Mouse (Mus musculus) ES-CJ7 (cell line): ENCODE measurements around the gene Chn1.

Experiments used
- DNase-seq: peaks from one replicate; pipeline ENCODE4 v3.0.0; 2011; ENCODE audit warnings: low read depth, low spot score

Gene Chn1

DNA sequence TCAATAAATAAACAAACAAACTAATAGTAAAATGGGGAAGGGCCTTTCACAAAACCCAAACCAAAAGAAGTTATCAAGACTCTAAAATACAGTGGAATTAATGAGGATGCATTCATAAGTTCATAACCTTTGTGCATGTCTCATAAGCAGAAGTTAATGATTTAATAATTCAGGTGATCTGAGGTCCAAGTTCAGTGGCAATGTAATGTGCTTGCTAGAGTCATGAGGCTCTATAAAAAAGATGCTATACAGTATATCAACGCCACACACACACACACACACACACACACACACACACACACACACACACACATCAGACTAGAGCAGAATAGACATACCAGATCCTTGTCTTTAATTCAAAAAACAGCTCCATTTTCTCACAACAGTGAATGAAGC lies 28.8 kb downstream of the Chn1 start:
- no peak for DNase-seq

DNA sequence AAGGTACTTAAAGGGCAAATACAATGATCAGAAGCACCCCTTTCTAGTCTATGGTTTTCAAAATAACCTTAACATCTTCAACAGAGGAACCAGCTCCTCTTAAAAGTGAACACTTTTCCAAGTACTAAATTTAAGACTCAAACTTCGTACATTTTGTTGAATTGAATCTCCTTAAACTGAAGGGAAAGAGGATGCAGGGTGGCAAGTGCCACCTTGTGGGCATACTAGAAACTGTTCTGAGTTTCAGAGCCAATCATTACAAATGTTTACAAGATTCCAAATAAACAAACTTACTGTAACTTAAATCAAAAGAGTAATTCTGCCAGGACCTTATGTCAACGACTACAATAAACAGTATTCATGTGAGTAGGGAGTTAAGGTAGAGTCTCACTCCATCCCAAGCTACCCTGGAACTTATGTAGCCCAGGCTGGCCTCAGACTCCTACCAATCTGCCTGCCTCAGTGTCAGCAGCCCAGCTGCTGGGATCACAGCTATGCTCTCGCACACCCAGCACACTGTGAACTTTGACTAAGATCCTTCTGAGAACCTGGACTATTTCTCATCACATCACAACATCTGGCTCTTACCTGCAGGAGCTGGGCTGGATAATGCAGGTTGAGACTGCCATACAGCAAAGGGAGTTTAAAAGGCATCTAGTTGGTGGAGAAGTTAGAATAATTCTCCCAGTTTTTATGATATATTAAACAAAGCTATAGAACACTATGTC lies 29.3 kb downstream of the Chn1 start:
- no peak for DNase-seq

DNA sequence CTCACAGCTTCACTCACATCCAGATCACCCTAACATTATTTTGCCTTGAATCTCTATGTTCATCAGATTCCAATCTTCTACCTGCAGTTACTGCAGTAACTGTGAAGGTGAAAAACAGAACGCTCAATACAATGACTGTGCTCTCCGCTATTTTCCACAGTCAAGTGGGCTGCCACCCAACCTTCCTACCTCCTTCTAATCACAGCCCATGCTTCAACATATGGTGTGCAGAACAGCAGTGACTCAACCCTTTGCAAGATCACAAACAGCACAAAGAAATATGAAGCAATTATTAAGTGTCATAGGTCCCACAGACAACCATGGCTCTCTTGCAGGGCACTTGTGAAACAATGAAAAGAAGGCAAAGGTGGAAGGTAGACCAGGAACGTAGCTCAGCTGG lies 33.9 kb downstream of the Chn1 start:
- no peak for DNase-seq

DNA sequence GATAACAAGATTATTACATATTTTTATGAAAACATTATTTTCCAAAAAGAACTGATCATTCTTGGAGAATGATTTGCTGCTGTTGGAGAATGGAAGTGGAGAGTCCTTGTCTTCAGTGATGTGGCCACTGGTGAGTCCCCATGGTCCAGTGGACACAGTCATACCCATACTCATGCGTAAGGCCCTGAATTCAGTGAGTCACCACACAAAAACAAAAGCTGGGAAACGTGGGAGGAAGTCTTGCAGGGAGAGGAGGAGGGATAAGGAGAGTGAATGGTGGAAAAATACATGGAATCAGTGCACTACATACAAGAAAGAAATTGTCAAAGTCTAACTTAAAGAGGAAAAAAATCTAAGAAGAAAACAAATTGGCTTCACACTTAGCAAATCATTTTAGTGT lies 47.3 kb downstream of the Chn1 start:
- DNase-seq: no peak

DNA sequence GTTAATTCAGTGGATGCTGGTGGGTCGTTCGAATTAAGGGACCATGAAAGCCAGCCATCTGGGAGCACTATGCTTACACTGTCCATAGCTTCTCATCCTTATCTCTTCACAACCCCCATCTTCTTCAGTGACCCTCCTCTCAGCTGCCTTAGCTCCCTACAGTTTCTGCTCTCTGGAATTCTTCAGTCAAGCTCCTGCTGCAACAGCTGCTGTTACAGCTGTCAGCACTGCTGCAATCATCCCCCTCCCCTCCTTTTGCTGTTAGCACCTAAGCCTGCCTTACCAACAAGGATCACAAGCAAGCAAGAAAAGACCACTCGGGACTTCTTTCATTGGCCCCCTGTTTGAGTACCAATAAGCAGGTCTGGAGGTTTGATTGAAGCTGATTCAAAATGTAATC lies 50.2 kb downstream of the Chn1 start:
- DNase-seq: no peak

DNA sequence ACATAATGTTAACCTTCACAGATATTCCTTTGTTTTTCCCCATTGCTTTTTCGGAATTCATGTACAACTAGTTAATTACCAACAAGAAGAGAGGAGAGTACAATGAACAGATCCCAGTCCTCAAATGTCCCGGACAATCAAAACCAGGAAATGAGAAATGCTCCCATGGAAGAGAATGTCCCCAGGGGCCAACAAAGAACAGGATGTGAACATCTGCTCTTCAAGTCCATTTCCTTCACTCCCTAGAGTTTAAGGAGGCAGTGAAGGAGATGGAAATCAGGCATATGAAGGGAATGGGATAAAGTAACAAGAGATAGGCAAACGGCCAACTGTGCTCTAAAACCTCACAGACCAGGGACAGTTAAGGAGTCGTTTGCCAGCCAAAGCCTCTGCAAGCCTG lies 53.3 kb downstream of the Chn1 start:
- DNase-seq: no peak

DNA sequence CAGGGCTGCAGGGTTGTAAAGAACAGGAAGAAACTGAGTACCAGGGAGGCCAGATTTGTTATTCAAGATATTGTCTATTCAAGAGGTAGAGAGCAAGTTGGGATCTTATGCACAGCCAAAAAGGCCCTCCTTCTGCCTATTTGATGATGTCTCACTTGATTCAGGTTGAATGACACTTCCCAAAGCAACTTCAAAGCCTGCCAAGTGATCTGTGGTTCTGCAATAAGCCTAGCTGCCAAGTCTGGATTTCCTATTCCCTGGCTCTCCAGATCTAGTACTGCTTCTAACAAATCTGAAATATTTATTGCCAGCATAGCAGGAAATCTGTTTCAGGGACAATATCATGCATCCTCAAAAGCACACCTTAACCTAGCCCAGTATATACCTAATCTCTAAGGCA lies 62.7 kb downstream of the Chn1 start:
- no peak for DNase-seq

DNA sequence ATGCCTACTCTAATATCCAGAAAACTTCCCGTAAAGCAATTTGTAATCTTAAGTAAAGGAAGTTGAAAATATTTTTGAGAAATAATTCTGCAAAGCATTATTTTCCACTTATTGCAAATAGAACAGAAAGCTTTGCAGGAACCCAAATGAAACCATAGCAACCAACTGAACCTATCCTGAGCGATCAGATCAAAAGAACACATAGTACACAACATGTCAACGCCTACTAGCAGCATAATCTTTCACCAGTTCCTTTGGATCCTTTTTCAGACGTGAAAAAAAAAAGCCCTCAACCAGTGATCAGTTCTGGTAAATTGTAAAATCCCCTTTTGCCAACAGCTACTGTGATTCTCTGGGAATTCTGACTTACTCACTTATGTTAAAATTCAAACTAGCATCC lies 82.1 kb downstream of the Chn1 start:
- no peak for DNase-seq

DNA sequence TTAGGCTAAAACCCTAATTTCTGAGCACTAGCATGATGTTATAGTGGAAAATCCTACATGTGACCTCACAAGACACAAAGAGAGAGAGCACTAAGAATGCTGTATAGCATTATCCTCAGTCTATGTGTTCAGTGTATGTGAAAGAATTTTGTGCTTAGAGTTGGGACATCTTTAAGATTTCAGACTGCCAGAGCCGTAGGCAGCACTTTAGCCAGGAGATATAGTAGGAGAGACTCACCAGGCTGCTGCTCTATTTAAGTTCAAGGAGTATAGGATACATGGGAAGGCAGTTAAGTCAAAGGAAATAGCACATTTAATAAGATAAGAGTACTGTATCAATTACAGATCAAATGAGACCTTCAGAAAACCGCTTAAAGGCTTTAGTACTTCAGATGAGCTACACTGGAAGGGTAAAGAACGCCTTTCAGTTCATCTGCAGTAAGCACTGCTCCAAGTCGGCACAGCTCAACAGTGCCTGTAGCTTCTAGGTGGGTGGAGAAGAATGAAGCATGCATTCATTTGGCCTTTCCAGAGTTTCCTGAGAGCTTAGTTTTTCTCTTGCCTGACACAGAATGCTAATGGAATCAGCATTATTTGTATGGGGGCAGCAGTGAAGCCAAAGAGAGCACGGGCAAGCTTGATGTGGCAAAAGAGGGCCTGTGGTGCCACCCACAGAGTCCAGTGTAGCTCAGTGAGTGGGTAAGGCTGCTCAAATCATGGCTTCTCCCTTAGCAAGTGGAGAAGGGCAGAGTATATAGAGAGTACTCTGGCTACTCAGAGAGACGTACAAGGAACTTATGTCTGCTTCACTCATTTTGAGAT lies 84.2 kb downstream of the Chn1 start:
- no peak for DNase-seq

DNA sequence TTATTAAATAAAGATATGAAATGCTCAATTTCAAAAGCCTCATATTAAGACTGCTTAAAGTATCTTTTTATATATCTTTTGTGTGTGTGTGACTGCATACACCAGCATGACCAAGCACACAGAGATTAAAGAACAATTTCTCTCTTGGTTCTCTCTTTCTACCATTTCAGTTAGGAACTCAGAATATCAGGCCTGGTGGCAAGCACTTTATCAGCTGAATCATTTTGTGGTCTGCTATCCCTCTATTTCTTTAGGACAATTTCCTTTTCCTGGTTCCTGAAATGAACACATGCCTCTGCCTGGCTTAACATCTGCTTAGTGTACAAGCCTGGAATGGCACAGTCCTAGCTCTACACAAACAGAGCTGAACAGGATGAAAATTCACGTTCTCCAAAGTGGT lies 92.6 kb downstream of the Chn1 start:
- DNase-seq: no peak

DNA sequence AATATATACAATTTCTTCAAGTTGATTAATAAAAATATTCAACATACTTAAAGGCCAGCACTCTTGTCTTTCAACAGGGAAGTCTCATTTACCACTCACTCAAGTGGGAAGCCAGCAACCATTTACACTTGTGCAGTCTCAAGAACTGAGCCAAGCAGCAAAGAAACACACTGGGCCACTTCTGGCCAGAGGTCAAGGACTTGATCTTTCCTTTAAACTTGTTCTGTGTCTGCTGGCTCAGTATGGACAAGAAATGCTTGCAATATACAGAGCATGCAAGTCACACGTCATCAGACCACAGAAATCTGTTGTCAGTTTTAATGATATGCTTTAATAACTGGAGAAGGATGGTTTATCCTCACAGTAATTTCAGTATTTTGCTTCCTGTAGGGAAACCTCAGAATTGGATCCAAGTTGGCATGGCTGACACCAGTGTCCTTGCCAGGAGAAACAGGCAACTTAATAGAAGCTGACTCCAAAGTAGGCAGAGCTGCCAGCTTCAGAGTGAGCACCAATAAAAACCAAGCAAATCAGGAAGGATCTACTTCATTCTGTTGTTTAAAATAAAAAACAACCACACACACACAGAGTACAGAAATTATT lies 94.6 kb downstream of the Chn1 start:
- no peak for DNase-seq

DNA sequence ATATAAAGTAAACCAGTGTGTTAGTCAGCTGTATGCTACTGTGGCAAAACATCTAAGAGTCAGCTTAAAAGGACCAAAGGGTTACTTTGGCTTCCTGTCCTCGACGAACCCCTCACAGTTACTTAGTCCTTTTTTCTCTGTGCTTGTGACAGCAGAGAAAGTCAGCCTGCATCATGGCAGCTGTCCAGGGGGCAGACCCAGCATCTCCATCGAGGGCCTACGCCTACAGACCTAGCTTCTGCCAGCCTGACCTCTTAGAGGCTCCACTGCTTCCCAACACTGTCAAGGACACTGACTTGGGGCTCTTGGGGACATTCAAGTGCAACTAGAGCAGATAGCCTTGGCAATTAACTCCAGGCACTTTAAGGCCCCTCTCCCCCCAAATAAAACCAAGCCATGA lies 106.5 kb downstream of the Chn1 start:
- DNase-seq: no peak

DNA sequence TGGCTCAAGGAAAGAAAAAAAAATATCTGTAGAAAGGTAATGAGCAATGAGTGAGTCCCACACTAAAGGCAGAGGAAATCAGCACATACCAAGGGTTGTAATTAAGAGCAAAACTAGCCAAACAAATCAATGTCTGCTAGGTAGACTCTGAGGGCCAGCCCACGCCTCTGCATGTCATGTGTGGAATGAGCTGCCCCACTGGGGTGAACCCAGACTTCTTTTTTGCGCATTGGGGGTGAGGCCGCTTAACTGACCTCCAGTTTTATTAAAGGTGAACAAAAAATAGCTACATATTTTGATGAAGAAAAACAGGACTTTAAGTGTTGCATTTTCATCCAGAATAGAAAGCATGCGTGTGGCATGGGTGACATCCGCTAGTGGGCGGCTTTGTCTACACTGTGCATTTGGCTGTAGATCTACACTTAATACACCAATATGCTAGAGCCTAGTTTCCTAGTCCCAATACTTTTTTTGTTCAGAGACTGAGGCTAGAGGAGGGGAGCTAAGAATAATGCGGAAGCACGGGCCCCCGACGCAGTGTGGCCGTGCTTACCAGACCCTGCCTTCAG lies 114.5 kb downstream of the Chn1 start:
- DNase-seq: no peak

DNA sequence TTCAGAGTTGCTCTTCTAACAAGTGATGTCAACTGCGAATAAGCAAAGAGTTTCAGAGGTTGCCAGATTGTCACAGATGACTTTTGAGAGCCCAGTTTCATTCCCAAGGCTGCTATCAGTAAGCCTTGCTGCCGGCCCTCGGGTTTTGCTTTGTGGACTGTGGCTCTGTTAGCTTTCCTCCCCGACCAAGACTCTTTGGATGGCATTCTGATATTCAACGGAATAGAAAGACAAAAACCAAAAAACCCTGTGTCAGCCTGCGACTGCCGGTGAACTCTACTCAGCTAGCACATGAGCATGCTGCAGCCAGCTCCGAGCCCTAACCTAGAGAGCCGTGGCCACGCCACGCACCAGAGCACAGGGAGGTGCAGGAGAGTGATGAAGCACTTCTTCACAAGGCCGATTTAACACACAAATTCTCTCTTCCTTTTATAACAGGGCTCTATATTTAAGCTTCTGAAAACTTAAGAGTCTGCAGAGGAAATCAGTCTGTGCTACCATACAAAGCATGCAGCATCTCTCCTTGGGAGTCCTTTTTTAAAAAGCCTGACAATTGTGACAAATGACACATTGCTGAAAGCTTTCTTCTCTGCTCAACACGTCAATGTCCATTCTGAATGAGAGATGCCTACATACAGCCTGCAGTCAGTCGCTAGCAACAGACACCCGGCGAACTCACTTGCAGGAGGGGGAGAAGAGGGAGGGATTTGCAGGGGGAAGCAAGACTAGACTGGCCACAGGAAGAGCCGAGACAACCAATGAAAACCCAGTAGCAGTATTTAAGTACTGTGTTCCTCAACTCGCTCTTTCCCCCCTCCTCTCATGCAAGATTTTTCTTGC lies 115.2 kb downstream of the Chn1 start:
- no peak for DNase-seq

DNA sequence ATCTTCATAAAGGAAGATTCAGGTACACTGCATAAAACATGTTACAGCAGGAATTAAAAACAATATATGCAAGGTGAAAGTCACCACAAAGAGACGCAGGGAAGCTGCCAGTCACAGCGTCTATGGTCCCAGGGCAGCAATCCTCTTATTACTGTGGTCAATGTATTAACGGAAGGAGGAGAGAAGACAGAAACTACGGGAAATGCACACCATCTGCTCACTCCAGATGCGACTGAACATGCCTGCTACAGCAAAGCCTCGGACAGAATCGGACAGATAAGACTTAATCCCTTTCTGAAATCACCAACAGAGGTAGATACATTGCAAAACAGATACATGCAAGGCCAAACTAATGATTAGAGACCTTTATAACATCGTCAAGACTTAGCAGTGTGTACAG lies 116.1 kb downstream of the Chn1 start:
- no peak for DNase-seq

DNA sequence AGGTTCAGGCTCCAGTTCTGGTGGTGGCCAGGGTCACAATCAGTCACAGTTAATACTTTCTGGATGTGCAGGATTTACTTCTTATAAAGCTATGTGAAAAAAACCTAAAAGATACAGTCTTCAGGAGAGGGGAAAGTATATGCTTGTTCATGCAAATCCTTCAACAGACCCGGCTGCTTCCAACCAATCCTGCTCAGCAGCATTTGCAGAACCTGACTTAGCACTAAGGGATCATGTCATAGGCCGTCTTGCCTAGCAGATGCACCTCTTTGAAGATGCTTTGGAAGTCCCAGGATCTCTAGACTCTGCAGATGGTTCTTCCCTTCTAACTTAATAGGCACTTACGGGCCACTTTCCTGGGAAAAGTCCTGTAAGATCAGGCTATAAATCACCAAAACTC lies 117.2 kb downstream of the Chn1 start:
- DNase-seq: no peak

DNA sequence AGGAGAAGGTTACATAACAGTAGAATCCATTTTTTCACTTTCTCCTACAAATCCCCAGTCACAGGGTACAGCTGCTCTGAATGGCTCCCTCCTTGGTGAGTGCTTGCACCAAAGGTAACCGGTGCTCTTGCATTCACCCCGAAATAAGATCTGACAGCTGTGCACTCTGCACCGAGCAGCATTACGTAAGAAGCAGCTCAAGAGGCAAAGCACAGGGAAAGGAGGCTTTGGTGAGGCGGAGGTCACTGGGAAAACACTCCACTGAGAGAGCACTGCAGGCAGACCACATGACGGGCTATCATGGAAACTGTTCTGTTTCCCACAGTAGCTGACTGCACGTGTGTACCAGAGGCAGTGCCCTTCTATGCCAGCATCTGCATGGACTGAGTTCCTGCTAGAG lies 118.0 kb downstream of the Chn1 start:
- DNase-seq: no peak

DNA sequence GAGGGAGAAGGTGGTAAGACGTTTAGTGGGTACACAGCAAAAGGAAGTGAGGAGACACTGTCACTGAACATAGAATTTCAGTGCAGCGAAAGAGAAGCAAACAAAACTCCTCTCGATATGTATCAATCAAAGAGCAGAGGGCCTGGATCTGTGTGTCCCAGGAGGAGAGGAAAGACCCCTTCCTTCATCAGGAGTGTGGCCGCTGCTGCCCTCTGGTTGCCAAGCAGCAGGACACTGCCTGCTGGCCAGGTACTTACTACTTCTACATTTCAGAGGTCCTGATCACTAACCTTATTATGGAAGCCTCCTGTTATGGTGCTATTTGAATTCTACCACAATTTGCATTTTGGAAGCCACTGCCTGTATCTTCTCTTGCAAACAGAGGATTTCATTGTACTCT lies 119.5 kb downstream of the Chn1 start:
- no peak for DNase-seq

DNA sequence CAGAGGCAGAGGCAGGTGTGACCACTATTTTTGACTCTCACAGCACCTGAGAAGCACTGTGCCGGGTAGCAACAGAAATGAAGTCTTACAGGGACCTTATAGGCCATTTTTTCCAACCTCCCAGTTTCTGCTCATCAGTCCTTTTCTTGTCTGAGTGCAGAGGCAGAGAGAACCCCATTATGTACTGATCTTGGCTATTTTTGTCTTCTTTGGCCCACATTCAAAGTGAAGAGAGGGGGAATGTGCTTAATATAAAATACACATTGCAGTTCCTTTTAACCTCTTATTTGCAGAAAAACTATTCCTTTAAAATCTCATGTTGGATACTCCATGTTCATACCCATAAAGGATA lies 120.3 kb downstream of the Chn1 start:
- no peak for DNase-seq

DNA sequence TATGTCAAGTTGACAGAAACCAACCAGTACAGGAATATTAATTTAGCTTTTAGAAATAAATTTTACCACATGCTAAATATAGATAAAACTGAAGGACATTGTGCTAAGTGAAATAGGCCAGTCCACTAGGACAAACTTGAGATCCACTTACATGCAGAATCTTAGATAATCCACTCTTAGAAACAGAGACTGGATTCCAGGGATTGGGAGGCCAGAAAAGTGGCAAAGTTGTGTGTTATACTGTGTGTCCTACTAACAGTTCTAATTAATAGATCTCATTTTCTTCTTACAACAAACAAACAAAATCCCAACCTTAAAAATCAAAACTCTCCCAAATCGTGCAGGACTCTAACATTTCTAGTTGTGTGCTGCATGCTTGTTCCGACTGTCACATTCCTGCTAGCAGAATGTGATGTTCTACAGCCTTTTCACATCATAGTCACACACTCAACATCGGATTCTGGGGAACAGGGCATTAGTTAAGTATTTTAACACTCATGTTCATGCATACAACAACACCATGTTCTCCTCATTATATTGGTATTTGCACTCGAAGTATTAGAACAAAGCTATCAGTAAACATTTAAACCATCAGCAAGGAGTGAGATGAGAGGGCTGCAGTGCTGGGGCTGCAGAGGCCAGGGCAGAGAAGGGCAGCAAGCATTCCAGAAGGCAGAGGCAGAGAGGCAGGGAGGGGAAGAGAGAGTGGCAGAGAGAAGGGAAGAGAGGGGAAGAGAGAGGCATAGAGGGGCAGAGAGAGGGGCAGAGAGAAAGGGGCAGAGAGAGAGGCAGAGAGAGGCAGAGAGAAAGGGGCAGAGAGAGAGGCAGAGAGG lies 120.9 kb downstream of the Chn1 start:
- DNase-seq: no peak

DNA sequence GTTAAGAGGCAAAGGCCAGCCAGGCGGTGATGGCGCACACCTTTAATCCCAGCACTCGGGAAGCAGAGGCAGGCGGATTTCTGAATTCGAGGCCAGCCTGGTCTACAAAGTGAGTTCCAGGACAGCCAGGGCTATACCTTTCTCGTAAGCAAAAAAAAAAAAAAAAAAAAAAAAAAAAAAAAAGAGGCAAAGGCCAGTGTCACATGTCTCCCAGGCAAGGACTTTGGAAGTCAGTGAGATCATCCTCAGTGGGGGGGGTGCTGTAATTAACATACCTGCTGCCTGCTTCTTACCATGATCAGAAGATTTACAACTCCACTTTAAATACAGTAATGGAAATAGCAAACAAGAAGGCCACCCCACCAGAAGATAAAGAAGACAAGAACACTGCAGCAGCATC lies 137.5 kb downstream of the Chn1 start:
- no peak for DNase-seq
